Mouse (Mus musculus): ENCODE measurements around the gene Dxo.
"Not testable (repeated sequence)": the region's sequence is repeated elsewhere in the genome, so short reads cannot be mapped to it uniquely, and the experiment has no call there.

The Dxo gene

GRCm38 (mm10) chr17:34836856-34837221 is at the start of gene Dxo, which contains the start of gene Stk19:
Gene Dxo, plus strand, starts transcription at chr17:34837019.
Gene Stk19, minus strand, starts transcription at chr17:34836945.
- DNase-seq (ENCODE audit: low read depth, low spot score), result peak; percentile 98

DNA sequence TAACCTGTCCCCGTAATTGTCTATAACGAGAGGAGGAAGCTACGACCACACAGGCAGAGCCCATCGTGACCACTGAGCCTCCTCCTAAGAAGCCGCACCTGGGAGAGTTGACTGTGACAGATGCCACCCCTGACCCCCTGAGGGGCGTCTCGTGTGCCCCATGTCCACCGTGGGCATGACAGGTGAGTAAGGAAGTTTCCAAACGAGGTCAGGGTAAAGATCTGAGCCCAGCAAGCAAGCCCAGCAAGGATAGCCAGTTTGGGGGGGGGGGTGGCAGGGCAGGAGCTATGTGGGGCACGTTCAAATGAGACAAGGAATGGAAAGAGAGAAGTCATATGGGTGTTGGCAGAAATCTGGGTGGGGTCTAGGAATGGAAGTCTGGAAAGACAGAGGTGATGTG is 41.8 kb upstream of the Dxo start:
- DNase-seq (ENCODE audit: low read depth, low spot score), result no peak

- DNase-seq (ENCODE audit: low read depth, low spot score), result peak; percentile 48
Measured at GRCm38 (mm10) chr17:34795633-34796032, 41.2 kb upstream of the Dxo start.

GRCm38 (mm10) chr17:34796311-34797140 is 40.3 kb upstream of the Dxo start:
- DNase-seq (ENCODE audit: low read depth, low spot score), result no peak

DNA sequence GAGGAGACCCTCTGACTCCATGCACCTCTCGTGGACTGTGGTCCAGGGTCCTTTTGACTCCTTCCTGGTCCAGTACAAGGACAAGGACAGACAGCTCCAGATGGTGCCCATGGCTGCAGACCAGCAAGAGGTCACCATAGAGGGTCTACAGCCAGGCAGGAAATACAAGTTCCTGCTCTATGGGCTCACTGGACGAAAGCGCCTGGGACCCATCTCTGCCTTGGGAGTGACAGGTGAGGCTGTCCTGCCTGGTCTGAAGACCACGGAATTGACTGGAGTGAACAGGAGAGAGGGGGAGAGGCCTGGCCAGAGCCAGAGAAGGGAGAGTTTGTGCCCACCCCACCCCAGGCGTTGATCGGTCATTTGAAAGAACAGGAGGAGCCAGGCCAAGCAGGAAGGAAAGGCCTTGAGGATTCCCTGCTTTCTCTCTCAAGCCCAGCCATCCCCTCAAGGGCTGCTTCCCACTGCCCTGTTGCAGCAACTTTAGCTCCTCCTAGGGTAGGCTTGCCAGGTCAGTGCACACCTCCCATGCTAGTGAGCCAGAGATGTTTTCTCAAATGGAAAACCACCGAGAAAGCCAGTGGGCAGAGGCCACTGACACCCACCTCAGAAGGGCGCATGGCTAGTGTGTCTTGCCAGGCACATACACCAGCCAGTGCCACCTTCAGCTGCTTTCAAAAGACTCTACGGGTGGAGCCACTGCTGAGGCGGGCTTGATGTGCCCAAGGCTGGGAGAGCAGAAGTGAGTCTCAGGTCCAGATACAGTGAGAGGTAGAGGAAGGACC is 39.4 kb upstream of the Dxo start:
- DNase-seq (ENCODE audit: low read depth, low spot score), result not testable (repeated sequence)

DNA sequence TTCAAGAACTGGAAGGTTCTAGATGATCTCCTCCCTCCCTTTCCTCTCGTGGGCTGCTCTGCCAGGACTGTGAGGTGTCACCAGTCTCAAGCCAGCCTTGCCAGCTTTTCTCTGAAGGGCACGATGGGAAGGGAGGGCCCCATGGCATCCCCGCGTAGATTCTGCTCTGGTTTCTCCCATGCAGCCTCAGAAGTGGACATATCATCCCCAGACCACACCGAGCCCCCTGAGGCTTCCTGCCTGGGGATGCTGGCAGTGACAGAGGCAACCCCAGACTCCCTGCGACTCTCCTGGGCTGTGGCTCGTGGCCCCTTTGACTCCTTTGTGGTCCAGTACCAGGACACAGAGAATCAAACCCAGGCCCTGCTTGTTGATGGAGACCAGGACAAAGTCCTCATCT is 38.7 kb upstream of the Dxo start:
- not testable (repeated sequence) for DNase-seq (ENCODE audit: low read depth, low spot score)

DNA sequence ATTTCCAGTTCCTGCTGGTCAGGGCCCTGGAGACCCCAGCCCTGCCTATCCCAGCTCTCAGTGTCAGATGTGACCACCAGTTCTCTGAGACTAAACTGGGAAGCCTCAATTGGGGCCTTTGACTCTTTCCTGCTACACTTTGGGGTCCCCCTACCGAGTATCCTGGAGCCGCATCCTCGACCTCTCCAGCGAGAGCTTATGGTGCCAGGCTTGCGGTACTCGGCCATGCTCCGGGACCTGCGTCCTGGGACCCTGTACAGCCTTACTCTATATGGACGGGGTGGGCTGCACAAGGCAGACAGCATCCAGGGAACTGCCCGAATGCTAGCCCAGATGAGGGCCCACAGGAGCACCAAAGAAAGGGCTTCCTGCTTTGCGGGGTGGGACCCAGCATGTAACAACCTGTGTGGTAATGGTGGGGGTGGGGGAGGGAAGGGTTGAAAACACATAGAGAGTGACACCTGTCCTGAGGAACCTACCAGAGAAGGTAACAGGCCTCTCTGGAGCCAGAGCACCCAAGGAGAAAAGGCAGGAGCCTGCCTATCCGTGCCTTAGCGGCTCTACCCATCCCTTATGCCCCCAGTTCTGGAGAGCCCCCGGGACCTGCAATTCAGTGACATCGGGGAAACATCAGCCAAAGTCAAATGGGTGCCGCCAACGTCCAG is 37.8 kb upstream of the Dxo start:
- DNase-seq (ENCODE audit: low read depth, low spot score), result no peak

DNA sequence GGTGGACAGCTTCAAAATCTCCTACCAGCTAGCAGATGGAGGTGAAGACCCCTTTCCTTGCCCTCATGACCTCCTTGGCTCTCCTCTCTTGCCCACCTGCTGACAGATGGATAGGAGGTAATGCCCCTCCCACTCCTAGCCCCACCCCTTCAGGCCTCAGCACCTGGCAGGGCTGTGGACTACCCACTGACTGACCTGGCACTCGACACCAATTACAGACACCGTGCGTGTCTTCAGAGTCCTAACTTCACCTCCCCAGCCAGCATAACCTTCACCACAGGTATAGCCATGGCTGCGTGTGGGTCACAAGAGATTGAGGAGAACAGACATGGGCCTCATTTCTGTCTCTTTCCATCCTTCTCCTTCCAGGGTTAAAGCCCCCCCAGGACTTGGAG is 37.3 kb upstream of the Dxo start:
- DNase-seq (ENCODE audit: low read depth, low spot score), result no peak

- not testable (repeated sequence) for DNase-seq (ENCODE audit: low read depth, low spot score)
Measured at GRCm38 (mm10) chr17:34800781-34801305, 36.0 kb upstream of the Dxo start.

DNA sequence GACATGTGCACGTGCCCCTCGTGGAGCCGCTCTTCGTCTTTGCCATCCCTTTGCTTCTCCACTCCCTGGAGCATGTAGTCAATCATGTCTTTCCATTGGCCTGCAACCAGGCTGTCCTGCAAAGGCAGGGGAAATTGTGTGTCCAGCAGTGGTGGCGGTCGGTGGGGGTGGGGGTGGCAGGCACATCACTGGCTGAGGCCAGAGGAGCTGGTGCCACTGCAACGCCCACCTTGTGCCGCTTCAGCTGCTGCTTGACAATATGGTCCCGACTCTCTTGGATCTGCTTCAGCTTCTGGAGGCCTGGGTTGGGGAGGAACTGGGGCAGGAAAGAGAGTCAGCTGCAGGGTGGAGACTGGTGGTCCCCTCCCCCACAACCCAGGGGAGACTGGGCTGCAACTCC is 34.1 kb upstream of the Dxo start:
- not testable (repeated sequence) for DNase-seq (ENCODE audit: low read depth, low spot score)

- DNase-seq (ENCODE audit: low read depth, low spot score), result not testable (repeated sequence)
Measured at GRCm38 (mm10) chr17:34803367-34803766, 33.5 kb upstream of the Dxo start.

DNA sequence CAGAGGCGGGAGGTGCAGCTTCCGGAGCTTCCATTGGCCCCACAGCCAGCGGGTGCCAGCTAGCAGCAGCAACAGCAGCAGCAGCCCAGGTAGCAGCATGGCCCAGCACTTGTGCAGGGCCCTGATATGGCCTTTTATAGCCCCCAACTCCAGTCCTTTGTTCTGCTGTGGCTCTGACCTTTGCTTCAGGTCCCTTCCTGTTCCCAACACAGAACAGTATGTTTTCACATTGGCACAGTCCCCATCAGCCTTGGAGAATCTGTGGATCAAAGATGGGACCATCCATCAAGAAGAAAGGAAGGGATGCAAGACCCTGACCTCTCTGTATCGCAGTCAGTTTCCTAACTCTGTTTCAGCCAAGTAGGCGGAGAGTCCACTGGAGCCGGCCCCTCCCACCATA is 32.5 kb upstream of the Dxo start, which contains the start of gene Cyp21a1:
Cyp21a1 (minus strand) TSS at position 261 of the 400 bp plus-strand sequence.
- not testable (repeated sequence) for DNase-seq (ENCODE audit: low read depth, low spot score)

- DNase-seq (ENCODE audit: low read depth, low spot score), result peak; percentile 25
Measured at GRCm38 (mm10) chr17:34804871-34805562, 31.8 kb upstream of the Dxo start.

- DNase-seq (ENCODE audit: low read depth, low spot score), result no peak
Measured at GRCm38 (mm10) chr17:34807176-34807575, 29.6 kb upstream of the Dxo start.

GRCm38 (mm10) chr17:34808599-34809205 is 28.1 kb upstream of the Dxo start:
- no peak for DNase-seq (ENCODE audit: low read depth, low spot score)

GRCm38 (mm10) chr17:34810411-34810810 is 26.4 kb upstream of the Dxo start:
- DNase-seq (ENCODE audit: low read depth, low spot score), result not testable (repeated sequence)

GRCm38 (mm10) chr17:34810811-34811210 is 26.0 kb upstream of the Dxo start:
- not testable (repeated sequence) for DNase-seq (ENCODE audit: low read depth, low spot score)

- no peak for DNase-seq (ENCODE audit: low read depth, low spot score)
Measured at GRCm38 (mm10) chr17:34811275-34811674, 25.5 kb upstream of the Dxo start.

- DNase-seq (ENCODE audit: low read depth, low spot score), result peak; percentile 24
Measured at GRCm38 (mm10) chr17:34813747-34814146, 23.1 kb upstream of the Dxo start.

- no peak for DNase-seq (ENCODE audit: low read depth, low spot score)
Measured at GRCm38 (mm10) chr17:34814818-34815370, 21.9 kb upstream of the Dxo start.

Measured in 3T3-L1 (cell line).